ENCODE assay signal across 9 mouse cellular contexts in genomic region chr7:35501995-35502394, GRCm38 (mm10). TPM values are rescaled to one million over a fixed set of nuclear protein-coding genes. Genes with fewer than 3 reads are reported as not detected.
A peak's percentile ranks its signal among the peaks of the same experiment; 100 is the strongest.
DNase-seq lines count a peak whose midpoint lies in the region; ATAC-seq and TF ChIP-seq lines count a peak whose summit lies in the region.
"Had no signal": no experiment of that assay in that cellular context is flagged by ENCODE, and none has a peak within 500 bp of the region (broad histone marks: within the 10 kb centered on the region; RNA-seq: fewer than 3 reads in every experiment).

No protein-coding gene starts in this region.

- WGBS in forebrain, embryonic 10.5 days: 18% methylated on average over 4 of the region's 4 CpGs
- 23% methylated on average over 4 of the region's 4 CpGs for WGBS in forebrain, embryonic 15.5 days
- 20% methylated on average over 4 of the region's 4 CpGs for WGBS in lung, adult 2 months
- 9% methylated on average over 4 of the region's 4 CpGs for WGBS in embryonic facial prominence, embryonic 14.5 days

- no peak for TF ChIP-seq POLR2A in lung, adult 2 months (IDR thresholded peaks at IDR 0.05; ENCODE audit: borderline replicate concordance, extremely low read depth, low read depth, low read length)

- ATAC-seq in forebrain, embryonic 15.5 days (replicated peaks): no peak
- ATAC-seq in embryonic facial prominence, embryonic 14.5 days (ENCODE audit: low read depth): peak; percentile 82; the same call in 1 of the 2 replicates

- no peak overlapping the region for H3K4me3 ChIP-seq in forebrain, embryonic 10.5 days
- H3K4me3 ChIP-seq in forebrain, embryonic 15.5 days: no peak overlapping the region
- no peak overlapping the region for H3K4me3 ChIP-seq in lung, adult 2 months (replicated peaks; ENCODE audit: extremely low read depth, low read depth, low read length)
- no peak overlapping the region for H3K4me3 ChIP-seq in embryonic facial prominence, embryonic 14.5 days (ENCODE audit: low read depth, low read length)
- H3K4me3 ChIP-seq: megakaryocyte, embryonic 14.5 days had no signal

- H3K9me3 ChIP-seq in forebrain, embryonic 10.5 days: no peaks in the 10 kb centered on the region
- no peaks in the 10 kb centered on the region for H3K9me3 ChIP-seq in forebrain, embryonic 15.5 days
- H3K9me3 ChIP-seq in embryonic facial prominence, embryonic 14.5 days (ENCODE audit: control insufficient read depth, low read length): no peaks in the 10 kb centered on the region
- H3K9me3 ChIP-seq: megakaryocyte, embryonic 14.5 days had no signal

- no peak overlapping the region for H3K27ac ChIP-seq in forebrain, embryonic 10.5 days
- no peak overlapping the region for H3K27ac ChIP-seq in forebrain, embryonic 15.5 days (replicated peaks)
- H3K27ac ChIP-seq in embryonic facial prominence, embryonic 14.5 days (replicated peaks; ENCODE audit: low read depth, low read length): no peak overlapping the region

- H3K9ac ChIP-seq in forebrain, embryonic 15.5 days (replicated peaks): no peak overlapping the region
- H3K9ac ChIP-seq in embryonic facial prominence, embryonic 14.5 days (ENCODE audit: low read depth, low read length): no peak overlapping the region

- H3K4me1 ChIP-seq in forebrain, embryonic 10.5 days: peaks cover 5% of the 10 kb centered on the region
- H3K4me1 ChIP-seq in forebrain, embryonic 15.5 days: no peaks in the 10 kb centered on the region
- no peaks in the 10 kb centered on the region for H3K4me1 ChIP-seq in lung, adult 2 months (ENCODE audit: control insufficient read depth, insufficient read depth, low read length)
- H3K4me1 ChIP-seq in embryonic facial prominence, embryonic 14.5 days (ENCODE audit: control insufficient read depth, insufficient read depth, low read length): no peaks in the 10 kb centered on the region
- H3K4me1 ChIP-seq: megakaryocyte, embryonic 14.5 days had no signal

- peak; percentile 4; the same call in 1 of the 2 replicates for TF ChIP-seq CTCF in lung, adult 2 months (IDR thresholded peaks at IDR 0.05; ENCODE audit: insufficient read depth, low read length)

- no peak overlapping the region for H3K4me2 ChIP-seq in forebrain, embryonic 15.5 days (replicated peaks)
- no peak overlapping the region for H3K4me2 ChIP-seq in embryonic facial prominence, embryonic 14.5 days (ENCODE audit: low read depth, low read length)

- no peaks in the 10 kb centered on the region for H3K36me3 ChIP-seq in forebrain, embryonic 10.5 days (replicated peaks)
- no peaks in the 10 kb centered on the region for H3K36me3 ChIP-seq in forebrain, embryonic 15.5 days
- no peaks in the 10 kb centered on the region for H3K36me3 ChIP-seq in embryonic facial prominence, embryonic 14.5 days (ENCODE audit: control insufficient read depth, insufficient read depth, low read length)

- no peaks in the 10 kb centered on the region for H3K27me3 ChIP-seq in forebrain, embryonic 10.5 days (ENCODE audit: poor library complexity, severe bottlenecking)
- no peaks in the 10 kb centered on the region for H3K27me3 ChIP-seq in forebrain, embryonic 15.5 days
- H3K27me3 ChIP-seq in embryonic facial prominence, embryonic 14.5 days (replicated peaks; ENCODE audit: control insufficient read depth, insufficient read depth, low read length): no peaks in the 10 kb centered on the region

- DNase-seq in forebrain, embryonic 10.5 days (ENCODE audit: extremely low spot score, low spot score): peak; percentile 31
- no peak for DNase-seq in lung, adult 2 months
- no peak for DNase-seq in lung, adult 18-20 months
- DNase-seq in embryonic facial prominence, embryonic 14.5 days (ENCODE audit: low spot score): peak; percentile 39
- DNase-seq in neural tube, embryonic 10.5 days (ENCODE audit: extremely low spot score, low spot score): peak; percentile 22
- DNase-seq in thymus, postnatal 25 days: no peak
- no peak for DNase-seq in gastrocnemius, postnatal 4 days (ENCODE audit: low spot score in 2 of 2)

RNA-seq across cellular contexts. Expression of gene Tdrd12, which starts 35.5 kb away (rescaled TPM):
- 0.15 TPM in 2 replicates for polyA plus RNA-seq in forebrain, embryonic 10.5 days (2016; fragmentation: Nextera tagmentation; extraction: Ambion mirVana)
- polyA plus RNA-seq in forebrain, embryonic 15.5 days (2015; fragmentation: Nextera tagmentation; extraction: Ambion mirVana): 0.43 and 0.51 TPM in 2 replicates
- polyA plus RNA-seq in lung, adult 2 months (2012; rRNA removed): 0.04 and 0.06 TPM in 2 replicates
- polyA plus RNA-seq in embryonic facial prominence, embryonic 14.5 days (2014; fragmentation: Nextera tagmentation; extraction: Ambion mirVana): 0.17 and 0.66 TPM in 2 replicates
- total RNA-seq in gastrocnemius, postnatal 4 days (2021): not detected

RNA-seq across cellular contexts. Expression of gene Slc7a9, which starts 53.4 kb away (rescaled TPM):
- polyA plus RNA-seq in forebrain, embryonic 10.5 days (2016; fragmentation: Nextera tagmentation; extraction: Ambion mirVana): 0.29 TPM in 1 of 2 replicates, not detected in the other
- polyA plus RNA-seq in forebrain, embryonic 15.5 days (2015; fragmentation: Nextera tagmentation; extraction: Ambion mirVana): not detected in 2 replicates
- polyA plus RNA-seq in lung, adult 2 months (2012; rRNA removed): 0.06 TPM in 1 of 2 replicates, not detected in the other
- polyA plus RNA-seq in embryonic facial prominence, embryonic 14.5 days (2014; fragmentation: Nextera tagmentation; extraction: Ambion mirVana): 0.14 and 0.42 TPM in 2 replicates
- not detected for total RNA-seq in gastrocnemius, postnatal 4 days (2021)

RNA-seq across cellular contexts. Expression of gene Nudt19, which starts 54.1 kb away (rescaled TPM):
- polyA plus RNA-seq in forebrain, embryonic 10.5 days (2016; fragmentation: Nextera tagmentation; extraction: Ambion mirVana): 45.9 and 50.3 TPM in 2 replicates
- 97.4 and 97.5 TPM in 2 replicates for polyA plus RNA-seq in forebrain, embryonic 15.5 days (2015; fragmentation: Nextera tagmentation; extraction: Ambion mirVana)
- polyA plus RNA-seq in lung, adult 2 months (2012; rRNA removed): 20.6 and 22.3 TPM in 2 replicates
- 57.3 and 59.0 TPM in 2 replicates for polyA plus RNA-seq in embryonic facial prominence, embryonic 14.5 days (2014; fragmentation: Nextera tagmentation; extraction: Ambion mirVana)
- total RNA-seq in gastrocnemius, postnatal 4 days (2021): 10 to 100 TPM; 29.1 to 30.9 TPM

Comparison
In these comparisons a context has a peak if more than half of its experiments do, and no peak if none do; other contexts are left out.
1. DNase-seq: peak in forebrain, embryonic 10.5 days (single experiment), embryonic facial prominence, embryonic 14.5 days (single experiment) and neural tube, embryonic 10.5 days (single experiment); none in lung, adult 2 months (single experiment), lung, adult 18-20 months (0 of 2), thymus, postnatal 25 days (single experiment) and gastrocnemius, postnatal 4 days (0 of 2).